In the genomic region with DNA sequence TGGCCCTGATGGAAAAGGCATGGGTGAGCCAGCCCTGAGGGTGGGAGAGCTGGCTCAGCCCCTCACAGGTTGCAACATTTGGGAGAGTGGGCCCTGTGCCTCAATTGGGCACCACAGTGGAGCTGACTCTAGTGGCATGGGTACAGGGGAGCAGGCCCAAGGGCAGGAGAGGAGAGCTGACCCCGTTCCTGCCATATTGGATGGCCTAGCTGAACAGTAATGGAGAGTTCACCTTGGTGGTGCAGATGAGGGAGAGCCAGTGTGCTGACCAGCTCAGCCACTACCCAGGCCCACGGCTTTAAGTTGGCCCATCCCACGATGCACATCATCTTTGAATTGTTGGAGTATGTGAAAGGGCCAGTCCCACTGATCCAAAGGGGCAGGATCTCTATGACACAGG, we compare ENCODE assay signal across 26 mouse cellular contexts. TPM values are rescaled to one million over a fixed set of nuclear protein-coding genes. Genes with fewer than 3 reads are reported as not detected.
DNase-seq lines count a peak whose midpoint lies in the region; ATAC-seq lines count a peak whose summit lies in the region.
"Had no signal": no experiment of that assay in that cellular context is flagged by ENCODE, and none has a peak within 500 bp of the region (broad histone marks: within the 10 kb centered on the region; RNA-seq: fewer than 3 reads in every experiment).

No protein-coding gene starts in this region.

- H3K27ac ChIP-seq in hindbrain, embryonic 14.5 days: no peak overlapping the region
- H3K27ac ChIP-seq in hindbrain, embryonic 10.5 days: no peak overlapping the region
- H3K27ac ChIP-seq in midbrain, embryonic 12.5 days (replicated peaks): no peak overlapping the region
- H3K27ac ChIP-seq in midbrain, embryonic 13.5 days: no peak overlapping the region
- H3K27ac ChIP-seq: embryonic facial prominence, embryonic 12.5 days; forebrain, embryonic 13.5 days; heart, embryonic 13.5 days; hindbrain, postnatal 0 days had no signal

- no peak overlapping the region for H3K4me3 ChIP-seq in hindbrain, embryonic 14.5 days (replicated peaks; ENCODE audit: low read length)
- no peak overlapping the region for H3K4me3 ChIP-seq in hindbrain, embryonic 10.5 days
- H3K4me3 ChIP-seq in midbrain, embryonic 12.5 days: no peak overlapping the region
- no peak overlapping the region for H3K4me3 ChIP-seq in midbrain, embryonic 13.5 days (replicated peaks)
- H3K4me3 ChIP-seq: embryonic facial prominence, embryonic 12.5 days; forebrain, embryonic 13.5 days; heart, embryonic 13.5 days had no signal

- H3K27me3 ChIP-seq in hindbrain, embryonic 14.5 days (ENCODE audit: control insufficient read depth, insufficient read depth, low read length): no peaks in the 10 kb centered on the region
- no peaks in the 10 kb centered on the region for H3K27me3 ChIP-seq in hindbrain, embryonic 10.5 days (ENCODE audit: insufficient read depth, poor library complexity, severe bottlenecking)
- H3K27me3 ChIP-seq in midbrain, embryonic 12.5 days: no peaks in the 10 kb centered on the region
- H3K27me3 ChIP-seq in midbrain, embryonic 13.5 days: no peaks in the 10 kb centered on the region
- H3K27me3 ChIP-seq: embryonic facial prominence, embryonic 12.5 days; forebrain, embryonic 13.5 days had no signal

- peak; percentile 21; the same call in 1 of the 2 replicates for ATAC-seq in hindbrain, embryonic 14.5 days (ENCODE audit: low FRiP score)
- peak; percentile 38; the same call in 1 of the 2 replicates for ATAC-seq in midbrain, embryonic 12.5 days (ENCODE audit: low FRiP score, low read depth)
- no peak for ATAC-seq in midbrain, embryonic 13.5 days
- peak; percentile 39; the same call in 1 of the 2 replicates for ATAC-seq in erythroid progenitor cell, adult 5-6 weeks (replicated peaks; ENCODE audit: low FRiP score, poor library complexity, severe bottlenecking)
- ATAC-seq: forebrain, embryonic 13.5 days; hindbrain, postnatal 0 days had no signal

- H3K4me2 ChIP-seq in hindbrain, embryonic 14.5 days (replicated peaks): no peak overlapping the region
- H3K4me2 ChIP-seq in midbrain, embryonic 12.5 days (replicated peaks): no peak overlapping the region
- no peak overlapping the region for H3K4me2 ChIP-seq in midbrain, embryonic 13.5 days (replicated peaks)
- H3K4me2 ChIP-seq: embryonic facial prominence, embryonic 12.5 days; forebrain, embryonic 13.5 days; heart, embryonic 13.5 days had no signal

- H3K36me3 ChIP-seq in hindbrain, embryonic 14.5 days (replicated peaks; ENCODE audit: control insufficient read depth, insufficient read depth): no peaks in the 10 kb centered on the region
- no peaks in the 10 kb centered on the region for H3K36me3 ChIP-seq in hindbrain, embryonic 10.5 days
- H3K36me3 ChIP-seq in midbrain, embryonic 12.5 days: no peaks in the 10 kb centered on the region
- H3K36me3 ChIP-seq in midbrain, embryonic 13.5 days: no peaks in the 10 kb centered on the region
- H3K36me3 ChIP-seq: embryonic facial prominence, embryonic 12.5 days; heart, embryonic 13.5 days had no signal

- no peaks in the 10 kb centered on the region for H3K9me3 ChIP-seq in hindbrain, embryonic 14.5 days (ENCODE audit: control insufficient read depth, low read length)
- H3K9me3 ChIP-seq in hindbrain, embryonic 10.5 days: 0 out of 2 replicates have a peak, but pooled peaks cover 5% of the 10 kb centered on the region
- no peaks in the 10 kb centered on the region for H3K9me3 ChIP-seq in midbrain, embryonic 12.5 days
- no peaks in the 10 kb centered on the region for H3K9me3 ChIP-seq in midbrain, embryonic 13.5 days
- H3K9me3 ChIP-seq: embryonic facial prominence, embryonic 12.5 days; forebrain, embryonic 13.5 days had no signal

- no peak overlapping the region for H3K9ac ChIP-seq in hindbrain, embryonic 14.5 days
- no peak overlapping the region for H3K9ac ChIP-seq in midbrain, embryonic 12.5 days (replicated peaks)
- H3K9ac ChIP-seq in midbrain, embryonic 13.5 days (replicated peaks): no peak overlapping the region
- H3K9ac ChIP-seq: embryonic facial prominence, embryonic 12.5 days; forebrain, embryonic 13.5 days; heart, embryonic 13.5 days had no signal

- 84% methylated on average over 3 of the region's 3 CpGs for whole genome bisulfite sequencing in hindbrain, embryonic 14.5 days
- 82% methylated on average over 3 of the region's 3 CpGs for WGBS in hindbrain, embryonic 10.5 days
- 85% methylated on average over 3 of the region's 3 CpGs for WGBS in midbrain, embryonic 12.5 days
- WGBS in midbrain, embryonic 13.5 days: 87% methylated on average over 3 of the region's 3 CpGs

- H3K4me1 ChIP-seq in hindbrain, embryonic 14.5 days (replicated peaks; ENCODE audit: control insufficient read depth, insufficient read depth, low read length): no peaks in the 10 kb centered on the region
- no peaks in the 10 kb centered on the region for H3K4me1 ChIP-seq in hindbrain, embryonic 10.5 days (replicated peaks)
- H3K4me1 ChIP-seq in midbrain, embryonic 12.5 days: no peaks in the 10 kb centered on the region
- H3K4me1 ChIP-seq in midbrain, embryonic 13.5 days (replicated peaks): no peaks in the 10 kb centered on the region
- H3K4me1 ChIP-seq: forebrain, embryonic 13.5 days; heart, embryonic 13.5 days had no signal

- peak; percentile 88 for DNase-seq in heart, adult 11 months
- DNase-seq in heart, postnatal 4 days: no peak
- no peak for DNase-seq in hindbrain, embryonic 14.5 days (ENCODE audit: low spot score)
- DNase-seq in hindbrain, embryonic 10.5 days (ENCODE audit: low spot score): no peak
- DNase-seq in layer of hippocampus, postnatal 25 days (ENCODE audit: extremely low spot score in 1 of 2, low spot score in 1 of 2): no peak
- DNase-seq: adrenal gland, postnatal 10 days; cerebellum, adult 11-12 months; cerebellum, postnatal 25 days; gastrocnemius, postnatal 36 days had no signal

RNA-seq across cellular contexts. Expression of gene Mgat4d, which starts 6.2 kb away (rescaled TPM):
- not detected for total RNA-seq in heart, postnatal 4 days (2021)
- polyA plus RNA-seq in hindbrain, embryonic 14.5 days (2014; fragmentation: Nextera tagmentation; extraction: Ambion mirVana): not detected in 2 replicates
- not detected in 2 replicates for polyA plus RNA-seq in hindbrain, embryonic 10.5 days (2016; fragmentation: Nextera tagmentation; extraction: Ambion mirVana)
- not detected in 2 replicates for polyA plus RNA-seq in midbrain, embryonic 12.5 days (2016; fragmentation: Nextera tagmentation; extraction: Ambion mirVana)
- not detected in 2 replicates for polyA plus RNA-seq in midbrain, embryonic 13.5 days (2015; fragmentation: Nextera tagmentation; extraction: Ambion mirVana)
- not detected in 2 replicates for total RNA-seq in erythroid progenitor cell, adult 5-6 weeks (2015; ENCODE audit: low replicate concordance)
- not detected in 2 replicates for total RNA-seq in erythroid progenitor cell, adult 5-6 weeks (2017; ENCODE audit: low replicate concordance)
- total RNA-seq in layer of hippocampus, postnatal 25 days (2021): not detected
- total RNA-seq: adrenal gland, postnatal 10 days; adrenal gland, postnatal 4 days; gastrocnemius, adult 8-10 months; gastrocnemius, postnatal 36 days; heart, adult 18-20 months; heart, postnatal 10 days; hematopoietic stem cell, adult 5-6 weeks; hindbrain, postnatal 0 days; MEL had no signal
- polyA plus RNA-seq: brain, embryonic 14.5 days; C2C12; cortical plate, adult 2 months; embryonic facial prominence, embryonic 12.5 days; forebrain, embryonic 13.5 days; heart, embryonic 13.5 days; hindbrain, postnatal 0 days; intestine, embryonic 14.5 days had no signal

RNA-seq across cellular contexts. Expression of gene Elmod2, which starts 9.8 kb away (rescaled TPM):
- 1 to 10 TPM; 8.3 to 9.5 TPM for total RNA-seq in heart, postnatal 4 days (2021)
- polyA plus RNA-seq in hindbrain, embryonic 14.5 days (2014; fragmentation: Nextera tagmentation; extraction: Ambion mirVana): 24.1 and 24.9 TPM in 2 replicates
- 15.6 and 21.0 TPM in 2 replicates for polyA plus RNA-seq in hindbrain, embryonic 10.5 days (2016; fragmentation: Nextera tagmentation; extraction: Ambion mirVana)
- 30.9 and 34.3 TPM in 2 replicates for polyA plus RNA-seq in midbrain, embryonic 12.5 days (2016; fragmentation: Nextera tagmentation; extraction: Ambion mirVana)
- 30.5 and 32.0 TPM in 2 replicates for polyA plus RNA-seq in midbrain, embryonic 13.5 days (2015; fragmentation: Nextera tagmentation; extraction: Ambion mirVana)
- total RNA-seq in erythroid progenitor cell, adult 5-6 weeks (2015; ENCODE audit: low replicate concordance): 13.0 and 17.6 TPM in 2 replicates
- 17.3 and 22.1 TPM in 2 replicates for total RNA-seq in erythroid progenitor cell, adult 5-6 weeks (2017; ENCODE audit: low replicate concordance)
- 10 to 100 TPM; 13.8 to 14.8 TPM for total RNA-seq in layer of hippocampus, postnatal 25 days (2021)

RNA-seq across cellular contexts. Expression of gene Clgn, which starts 47.6 kb away (rescaled TPM):
- total RNA-seq in heart, postnatal 4 days (2021): not detected
- 13.2 and 16.6 TPM in 2 replicates for polyA plus RNA-seq in hindbrain, embryonic 14.5 days (2014; fragmentation: Nextera tagmentation; extraction: Ambion mirVana)
- 2.9 and 3.5 TPM in 2 replicates for polyA plus RNA-seq in hindbrain, embryonic 10.5 days (2016; fragmentation: Nextera tagmentation; extraction: Ambion mirVana)
- polyA plus RNA-seq in midbrain, embryonic 12.5 days (2016; fragmentation: Nextera tagmentation; extraction: Ambion mirVana): 5.9 and 6.2 TPM in 2 replicates
- 6.5 and 6.8 TPM in 2 replicates for polyA plus RNA-seq in midbrain, embryonic 13.5 days (2015; fragmentation: Nextera tagmentation; extraction: Ambion mirVana)
- 5.8 and 8.0 TPM in 2 replicates for total RNA-seq in erythroid progenitor cell, adult 5-6 weeks (2015; ENCODE audit: low replicate concordance)
- total RNA-seq in erythroid progenitor cell, adult 5-6 weeks (2017; ENCODE audit: low replicate concordance): 4.9 and 10.9 TPM in 2 replicates
- 1 to 10 TPM; 8.2 to 9.1 TPM for total RNA-seq in layer of hippocampus, postnatal 25 days (2021)
- total RNA-seq: gastrocnemius, adult 8-10 months; gastrocnemius, postnatal 36 days; heart, adult 18-20 months; heart, postnatal 10 days; hematopoietic stem cell, adult 5-6 weeks had no signal
- polyA plus RNA-seq: C2C12 had no signal

RNA-seq across cellular contexts. Expression of gene Ucp1, which starts 51.9 kb away (rescaled TPM):
- 10 to 100 TPM; 10.4 to 21.3 TPM for total RNA-seq in heart, postnatal 4 days (2021)
- polyA plus RNA-seq in hindbrain, embryonic 14.5 days (2014; fragmentation: Nextera tagmentation; extraction: Ambion mirVana): 0.16 TPM in 1 of 2 replicates, not detected in the other
- polyA plus RNA-seq in hindbrain, embryonic 10.5 days (2016; fragmentation: Nextera tagmentation; extraction: Ambion mirVana): 0.10 TPM in 1 of 2 replicates, not detected in the other
- not detected in 2 replicates for polyA plus RNA-seq in midbrain, embryonic 12.5 days (2016; fragmentation: Nextera tagmentation; extraction: Ambion mirVana)
- 0.15 and 0.16 TPM in 2 replicates for polyA plus RNA-seq in midbrain, embryonic 13.5 days (2015; fragmentation: Nextera tagmentation; extraction: Ambion mirVana)
- not detected in 2 replicates for total RNA-seq in erythroid progenitor cell, adult 5-6 weeks (2015; ENCODE audit: low replicate concordance)
- not detected in 2 replicates for total RNA-seq in erythroid progenitor cell, adult 5-6 weeks (2017; ENCODE audit: low replicate concordance)
- total RNA-seq in layer of hippocampus, postnatal 25 days (2021): not detected
- total RNA-seq: gastrocnemius, adult 8-10 months; gastrocnemius, postnatal 36 days; hematopoietic stem cell, adult 5-6 weeks; MEL had no signal
- polyA plus RNA-seq: C2C12; embryonic facial prominence, embryonic 12.5 days; forebrain, embryonic 13.5 days; heart, embryonic 13.5 days had no signal
